Mouse (Mus musculus): ENCODE results near the gene Sebox.

The Sebox gene

DNA sequence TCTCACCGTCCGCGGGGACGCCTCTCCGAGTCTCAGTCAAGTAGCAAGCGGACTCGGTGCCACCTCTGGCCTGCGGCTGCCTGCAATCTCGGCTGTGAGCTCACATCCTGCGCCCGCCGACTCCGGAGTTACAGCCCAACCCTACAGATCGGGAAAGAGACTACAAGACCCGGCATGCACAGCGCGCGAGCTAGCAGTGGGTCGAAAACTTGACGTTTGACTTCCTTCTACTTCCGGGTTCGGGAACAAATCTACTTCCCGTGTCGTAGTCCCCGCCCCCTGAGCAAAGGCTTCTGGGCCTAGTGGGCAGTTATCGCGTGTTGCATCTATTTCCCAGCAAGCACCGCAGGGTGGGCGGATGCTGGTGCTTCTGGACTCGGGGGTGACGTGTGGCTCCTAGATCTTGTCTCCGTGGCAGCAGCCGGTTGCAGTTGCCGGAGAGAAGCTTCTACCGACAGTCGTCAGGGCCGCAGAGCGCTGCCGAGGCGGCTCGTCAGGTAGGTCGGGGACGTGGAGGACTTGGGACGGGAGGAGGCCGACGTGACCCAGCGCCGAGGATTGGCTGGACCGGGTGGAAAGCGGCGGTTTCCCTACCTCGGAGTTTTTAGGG, 32.9 kb downstream of the Sebox start, which contains the start of the genes Tnfaip1 and Ift20:
Gene Tnfaip1, minus strand, starts transcription at position 253 of the 610 bp plus-strand sequence.
Gene Ift20, plus strand, starts transcription at position 282 of the 610 bp plus-strand sequence.
- peak; percentile 97 to 99 for DNase-seq

DNA sequence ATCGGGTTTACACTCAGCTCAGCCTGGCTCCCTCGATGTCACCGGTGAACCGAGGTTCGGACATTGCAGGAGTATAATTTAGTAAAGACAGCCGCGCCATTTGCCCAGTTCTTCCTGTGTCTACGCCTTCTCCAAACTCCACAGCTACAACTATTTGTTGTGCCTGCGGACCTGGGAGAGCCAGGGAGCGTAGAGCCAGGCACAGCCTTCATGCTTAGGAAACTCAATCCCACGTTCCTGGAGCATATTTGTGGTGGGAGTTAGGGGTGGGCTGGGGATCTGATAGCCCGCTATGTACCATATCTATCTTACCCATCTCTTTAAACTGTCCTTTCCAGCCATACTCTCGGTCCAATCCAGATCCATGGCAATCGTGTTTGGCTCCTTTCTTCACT, 33.4 kb downstream of the Sebox start:
- no peak for DNase-seq

DNA sequence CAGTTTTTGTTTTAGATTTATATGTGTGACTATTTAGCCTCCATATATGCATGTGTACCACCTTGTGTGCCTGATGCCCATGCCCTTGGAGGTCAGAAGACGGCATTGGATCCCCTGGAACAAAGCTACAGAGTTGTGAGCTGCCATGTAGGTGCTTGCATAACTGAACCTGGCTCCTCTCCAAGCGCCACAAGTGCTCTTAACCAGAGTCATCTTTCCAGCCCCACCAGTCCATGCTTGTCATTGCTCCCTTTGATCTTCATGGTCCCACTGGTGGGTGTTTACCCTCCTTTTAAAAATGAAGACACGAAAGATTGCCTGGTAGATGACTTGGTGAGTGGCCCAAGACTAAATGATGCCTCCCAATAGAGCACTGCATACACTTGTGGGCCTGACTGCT, 37.1 kb downstream of the Sebox start:
- no peak for DNase-seq

DNA sequence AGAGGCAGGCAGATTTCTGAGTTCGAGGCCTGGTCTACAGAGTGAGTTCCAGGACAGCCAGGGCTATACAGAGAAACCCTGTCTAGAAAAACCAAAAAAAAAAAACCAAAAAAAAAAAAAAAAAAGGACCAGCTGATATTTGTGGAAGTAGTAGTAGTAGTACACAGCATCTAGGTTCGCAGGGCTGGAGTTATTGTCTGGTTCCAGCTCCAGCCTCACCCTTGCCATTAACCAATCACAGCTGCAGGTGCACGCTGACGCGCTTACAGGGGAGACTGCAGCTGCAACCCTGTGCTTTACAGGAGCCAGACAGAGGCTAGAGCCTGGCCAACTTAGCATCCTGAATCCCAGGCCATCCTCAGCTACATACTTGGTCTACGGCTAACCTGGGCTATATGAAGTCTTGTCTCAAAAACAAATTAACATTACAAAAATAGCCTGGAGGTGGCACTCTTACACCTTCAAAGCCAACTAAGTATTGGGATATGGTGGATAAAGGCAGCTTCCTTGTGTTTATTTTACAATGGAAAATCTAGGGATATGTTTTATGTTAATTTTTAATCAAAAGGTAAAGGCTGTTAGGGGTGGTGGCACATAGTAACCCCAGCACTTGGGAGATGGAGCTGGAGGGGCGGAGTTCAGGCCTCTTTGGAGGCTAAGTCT, 41.3 kb downstream of the Sebox start:
- no peak for DNase-seq

DNA sequence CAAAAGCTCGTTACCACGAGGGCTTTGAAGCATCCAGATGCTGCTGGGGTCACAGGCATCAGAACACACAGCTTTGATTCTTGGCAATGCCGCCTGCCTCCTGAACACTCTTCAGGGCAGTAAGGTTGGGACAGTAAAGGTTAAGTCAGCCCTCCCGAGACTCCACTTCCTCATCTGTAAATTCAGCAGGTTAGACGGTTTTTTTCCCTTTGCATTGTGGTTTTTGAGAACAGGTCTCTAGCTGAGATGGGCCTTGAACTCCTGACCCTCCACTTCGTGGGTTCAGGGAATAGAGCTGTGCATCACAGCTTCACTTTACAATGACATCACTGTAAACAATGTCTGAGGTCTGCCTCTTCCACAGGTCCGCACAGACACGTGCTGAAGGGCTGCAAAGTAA, 41.9 kb downstream of the Sebox start:
- DNase-seq, result no peak

DNA sequence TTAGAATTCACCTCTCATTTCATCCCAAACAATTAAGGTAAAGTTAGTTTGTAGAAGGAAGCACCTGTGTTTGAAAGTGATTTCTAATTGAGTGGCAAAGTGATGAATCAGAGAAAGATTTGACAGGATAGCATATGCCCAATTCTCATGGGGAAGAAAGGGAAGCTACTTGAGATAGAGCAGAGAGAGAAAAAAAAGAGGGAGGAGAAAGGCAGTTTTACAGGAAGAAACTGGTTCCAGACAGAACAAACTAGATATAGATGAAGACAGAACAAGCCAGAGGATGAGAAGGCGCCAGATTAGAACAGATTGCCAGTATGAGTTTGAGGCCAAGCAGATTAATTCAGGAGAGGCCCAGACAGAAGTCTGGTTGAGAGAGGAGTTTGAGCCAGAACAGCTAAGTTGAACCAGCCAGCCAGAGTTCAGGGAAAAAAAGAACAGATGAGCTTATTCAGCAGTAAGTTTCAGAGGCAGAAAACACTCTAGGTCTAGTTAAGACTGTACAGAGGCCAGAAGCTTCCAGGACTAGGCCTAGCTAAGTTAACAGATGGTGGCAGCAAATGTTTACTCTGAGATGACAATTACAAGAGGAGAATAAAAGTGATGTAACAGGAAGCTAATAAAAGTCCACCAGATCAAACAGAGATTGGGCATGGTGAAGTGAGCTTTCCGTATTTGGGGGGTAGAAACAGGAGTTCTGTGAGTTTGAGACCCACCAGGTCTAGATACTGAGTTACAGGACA, 44.6 kb downstream of the Sebox start:
- DNase-seq, result no peak

DNA sequence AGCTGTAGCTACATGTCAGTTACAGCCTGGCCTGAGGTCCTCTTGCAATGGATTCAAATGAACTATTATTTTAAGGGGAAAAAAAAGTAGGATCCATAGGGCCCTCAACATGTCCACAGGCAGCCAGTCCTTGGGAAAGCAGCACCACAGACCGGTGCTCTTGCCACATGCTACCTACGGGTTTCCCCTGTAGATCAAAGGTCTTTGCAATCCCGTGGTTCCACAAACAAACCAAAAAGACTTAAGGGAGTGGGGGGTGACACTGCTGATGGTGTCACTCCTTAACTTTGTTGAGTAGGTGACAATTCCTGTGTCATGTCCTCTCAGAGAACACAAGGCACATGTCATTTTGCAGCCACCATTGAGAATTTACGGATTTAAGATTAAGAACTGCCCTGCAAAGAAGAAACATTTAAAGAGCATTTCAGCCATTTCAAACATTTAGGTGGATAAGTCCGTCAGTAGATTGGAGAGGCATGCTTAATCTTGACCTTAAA, 46.3 kb downstream of the Sebox start:
- no peak for DNase-seq

DNA sequence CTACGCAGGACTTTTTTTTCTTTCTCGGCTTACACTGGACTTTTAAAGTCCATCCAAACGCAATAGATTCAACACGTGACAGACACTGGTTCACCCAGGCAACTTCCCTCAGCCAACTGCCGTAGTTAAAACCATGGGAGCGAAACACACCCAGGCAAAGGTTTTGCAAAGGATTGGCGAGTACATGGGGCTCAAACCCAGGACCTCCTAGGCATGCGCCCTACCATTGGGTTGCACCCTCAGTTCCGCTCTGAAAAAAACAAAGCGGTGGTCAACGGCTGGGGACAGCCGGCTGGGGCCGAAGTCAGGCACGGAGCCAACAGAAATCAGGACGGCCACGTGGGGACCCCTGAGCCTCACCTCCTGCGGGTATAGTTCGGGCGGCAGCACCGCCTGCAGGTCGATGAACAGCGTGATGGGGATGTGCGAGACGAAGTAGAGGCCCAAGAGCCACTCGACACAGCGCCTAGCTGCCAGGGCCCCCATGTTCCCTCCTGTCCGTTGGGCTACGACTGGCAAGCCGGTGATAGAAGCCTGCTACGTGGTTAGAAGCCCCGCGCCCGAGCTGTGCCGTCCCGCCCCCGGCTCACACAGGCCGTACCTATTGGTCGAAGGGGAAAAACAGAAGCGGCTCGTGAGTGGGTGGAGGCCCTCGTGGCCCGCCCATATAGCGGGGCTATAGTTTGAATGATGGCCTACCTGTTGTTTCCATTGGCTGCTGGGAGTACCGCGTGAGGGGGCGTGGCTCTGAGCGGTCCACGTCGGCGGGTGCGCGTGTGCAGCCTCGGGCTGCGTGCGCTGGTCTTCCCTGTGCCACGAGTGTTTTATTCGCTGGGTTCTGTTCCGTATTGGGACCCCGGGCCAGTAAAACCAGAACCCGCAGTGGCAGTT, 47.2 kb downstream of the Sebox start, which contains the start of gene Tmem97:
Gene Tmem97, minus strand, starts transcription at position 610 of the 891 bp plus-strand sequence.
- peak; percentile 94 to 96 for DNase-seq

DNA sequence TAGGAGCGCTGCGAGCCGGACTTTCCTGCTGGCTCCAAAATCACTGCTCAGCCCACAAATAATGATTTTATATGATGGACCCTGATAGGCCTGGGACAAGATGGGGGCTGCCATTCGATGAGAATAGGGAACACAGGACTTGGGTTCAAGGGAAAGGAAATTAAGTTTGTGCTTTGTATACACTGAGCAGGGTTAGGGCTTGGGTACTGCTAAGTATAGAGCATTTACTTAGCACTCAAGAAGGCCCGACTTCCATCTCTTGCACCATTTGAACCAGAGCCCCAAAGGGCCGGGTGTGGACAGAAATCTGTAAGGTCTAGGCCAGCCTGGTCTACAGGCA, 47.8 kb downstream of the Sebox start:
- DNase-seq, result no peak

Measured in thymus, adult 18-20 months (tissue).